Mouse (Mus musculus): ENCODE measurements around the gene Rftn2.

The Rftn2 gene

DNA sequence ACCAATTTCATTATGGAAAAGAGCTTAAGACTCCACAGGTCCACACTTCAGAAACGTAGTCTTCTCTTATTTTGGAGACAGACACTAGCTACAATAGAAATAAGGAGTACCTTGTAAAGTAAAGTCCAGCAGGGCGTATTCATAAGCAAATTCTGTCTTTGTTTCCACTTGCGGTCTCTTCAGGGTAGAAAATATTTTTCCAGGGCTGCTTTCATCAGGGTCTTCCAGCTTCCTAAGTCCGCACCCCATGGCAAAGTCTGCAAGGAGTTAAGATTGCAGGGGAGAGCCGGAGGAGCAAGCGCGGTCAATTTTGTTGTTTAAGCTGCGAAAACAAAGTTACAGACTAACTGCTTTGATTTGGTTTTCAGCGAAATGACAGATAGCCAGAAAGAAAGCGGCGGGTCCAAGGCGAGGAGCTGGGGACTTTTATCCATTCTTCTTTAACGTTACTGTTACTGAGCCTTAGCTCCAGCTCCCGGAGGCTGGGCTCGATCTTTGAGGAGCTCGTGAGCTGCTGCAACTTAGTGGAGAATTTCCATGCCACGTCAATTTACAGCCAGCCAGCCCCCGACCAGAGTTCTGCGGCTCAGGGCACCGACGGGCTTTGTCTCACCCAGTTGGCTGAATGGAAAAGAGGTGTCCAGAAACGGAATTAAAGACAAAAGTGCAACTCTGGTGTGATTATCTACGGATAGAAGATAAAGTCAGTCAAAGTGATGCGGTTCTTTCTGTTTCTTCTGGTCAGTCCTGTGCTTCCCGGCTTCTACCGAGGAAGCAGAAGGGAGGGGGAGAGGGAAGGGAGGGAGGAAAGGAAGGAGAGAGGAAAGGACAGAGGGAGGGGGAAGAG is at the start of gene Rftn2:
TSS of gene Rftn2 (minus strand) at position 772 of the 847 bp plus-strand sequence.
- DNase-seq: peak; percentile 43

DNA sequence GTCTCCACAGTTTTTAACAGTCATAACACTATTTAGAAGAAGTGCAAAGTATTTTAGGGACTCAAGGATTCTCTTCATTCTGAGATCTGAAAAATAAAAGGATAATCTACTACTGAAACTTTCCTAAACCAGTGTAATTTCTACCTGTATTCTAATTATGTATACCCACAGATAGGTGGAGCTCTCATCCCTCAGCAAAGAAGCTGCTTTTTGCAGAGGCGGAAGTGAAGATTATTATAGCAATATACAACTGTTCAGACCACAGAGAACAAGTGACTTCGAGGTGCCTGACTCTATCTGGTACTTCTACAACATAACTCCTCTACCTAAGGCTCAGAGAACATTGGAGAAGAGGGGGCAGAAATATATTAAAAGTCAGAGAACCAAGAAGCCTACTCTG is 38.9 kb upstream of the Rftn2 start:
- DNase-seq: no peak

DNA sequence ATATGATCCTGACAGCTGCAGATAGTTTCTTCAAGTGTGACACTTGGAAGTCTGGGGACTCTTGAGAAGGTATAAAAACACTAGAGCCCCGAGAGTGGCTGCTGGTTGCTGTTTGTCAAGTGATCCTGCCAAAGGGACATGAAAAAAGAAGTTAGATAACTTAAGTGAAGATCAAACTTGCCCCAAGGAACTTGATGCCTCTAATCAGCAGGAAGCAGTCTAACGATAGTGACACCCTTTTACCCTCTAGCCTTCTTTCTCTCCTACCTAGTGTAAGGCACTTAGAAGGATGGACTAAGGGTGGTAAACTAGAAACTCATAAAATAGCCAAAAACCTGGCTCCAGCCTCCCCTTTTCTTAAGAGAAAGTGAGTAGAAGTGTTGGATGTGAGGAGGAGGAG is 37.8 kb upstream of the Rftn2 start:
- DNase-seq: no peak

DNA sequence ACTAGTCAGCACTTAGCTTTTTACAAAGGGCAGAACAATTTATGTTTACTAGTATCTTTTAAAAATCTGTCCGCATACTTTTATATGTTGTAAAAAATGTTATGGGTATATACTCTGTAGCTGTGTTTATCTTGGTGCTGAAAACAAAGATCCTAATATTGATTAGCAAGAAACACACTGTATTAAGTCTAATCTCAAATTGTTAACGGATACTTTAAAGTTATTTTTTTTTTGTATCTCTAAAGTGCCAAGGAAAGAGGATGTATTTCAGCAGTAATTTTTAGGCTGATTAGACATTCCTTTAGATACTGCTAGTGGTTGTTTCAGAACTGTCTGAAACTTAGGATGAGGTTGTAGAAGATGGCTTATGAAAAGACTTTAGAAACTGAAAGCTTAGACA is 19.8 kb upstream of the Rftn2 start:
- DNase-seq: no peak

DNA sequence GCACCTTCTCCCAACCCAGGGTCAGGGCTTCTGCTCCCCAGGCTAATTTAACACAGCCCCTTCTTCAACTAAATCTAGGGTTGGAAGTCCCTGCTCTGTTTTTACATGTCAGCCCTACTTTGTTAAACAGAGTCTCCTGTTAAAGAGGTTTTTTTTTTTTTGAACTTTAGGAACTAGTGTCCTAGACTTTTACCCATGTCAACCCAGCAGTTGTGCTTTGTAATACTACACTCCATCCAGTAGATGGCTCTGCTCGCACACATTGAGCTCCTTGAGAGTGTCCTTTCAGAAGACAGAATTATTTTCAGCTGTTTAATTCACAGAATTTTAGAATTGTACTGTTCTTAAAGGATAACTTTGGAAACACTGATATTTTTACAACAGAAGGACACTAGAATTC is 12.7 kb upstream of the Rftn2 start:
- DNase-seq: peak; percentile 13

DNA sequence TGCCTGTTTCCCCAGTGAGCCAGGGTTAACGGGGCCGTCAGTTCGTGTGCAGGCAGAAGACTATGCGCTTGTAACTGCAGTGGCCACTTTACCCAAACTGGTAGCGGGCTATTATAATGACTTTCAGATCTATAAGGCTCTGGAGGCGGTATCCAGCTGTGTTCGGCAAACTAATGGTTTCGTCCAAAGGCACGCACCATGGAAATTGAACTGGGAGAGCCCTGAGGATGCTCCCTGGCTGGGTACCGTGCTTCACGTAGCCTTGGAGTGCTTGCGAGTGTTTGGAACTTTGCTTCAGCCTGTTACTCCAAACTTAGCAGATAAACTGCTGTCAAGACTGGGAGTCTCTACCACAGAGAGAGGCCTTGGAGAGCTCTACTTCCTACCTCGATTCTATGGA is 11.9 kb upstream of the Rftn2 start:
- no peak for DNase-seq

DNA sequence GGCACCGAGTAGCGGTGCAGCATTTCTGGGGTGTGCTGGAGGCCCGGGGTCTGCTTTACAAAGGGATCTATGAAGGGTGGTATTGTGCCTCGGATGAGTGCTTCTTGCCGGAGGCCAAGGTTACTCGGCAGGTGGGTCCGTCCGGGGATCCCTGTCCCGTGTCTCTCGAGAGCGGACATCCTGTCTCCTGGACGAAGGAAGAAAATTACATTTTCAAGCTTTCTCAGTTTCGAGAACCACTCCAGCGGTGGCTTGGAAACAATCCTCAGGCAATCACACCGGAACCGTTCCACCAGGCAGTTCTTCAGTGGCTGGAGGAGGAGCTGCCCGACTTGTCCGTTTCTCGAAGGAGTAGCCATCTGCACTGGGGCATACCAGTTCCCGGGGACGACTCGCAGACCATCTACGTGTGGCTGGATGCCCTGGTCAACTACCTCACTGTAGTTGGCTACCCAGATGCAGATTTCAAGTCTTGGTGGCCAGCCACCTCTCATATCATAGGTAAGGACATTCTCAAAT is 11.1 kb upstream of the Rftn2 start:
- peak; percentile 42 for DNase-seq

DNA sequence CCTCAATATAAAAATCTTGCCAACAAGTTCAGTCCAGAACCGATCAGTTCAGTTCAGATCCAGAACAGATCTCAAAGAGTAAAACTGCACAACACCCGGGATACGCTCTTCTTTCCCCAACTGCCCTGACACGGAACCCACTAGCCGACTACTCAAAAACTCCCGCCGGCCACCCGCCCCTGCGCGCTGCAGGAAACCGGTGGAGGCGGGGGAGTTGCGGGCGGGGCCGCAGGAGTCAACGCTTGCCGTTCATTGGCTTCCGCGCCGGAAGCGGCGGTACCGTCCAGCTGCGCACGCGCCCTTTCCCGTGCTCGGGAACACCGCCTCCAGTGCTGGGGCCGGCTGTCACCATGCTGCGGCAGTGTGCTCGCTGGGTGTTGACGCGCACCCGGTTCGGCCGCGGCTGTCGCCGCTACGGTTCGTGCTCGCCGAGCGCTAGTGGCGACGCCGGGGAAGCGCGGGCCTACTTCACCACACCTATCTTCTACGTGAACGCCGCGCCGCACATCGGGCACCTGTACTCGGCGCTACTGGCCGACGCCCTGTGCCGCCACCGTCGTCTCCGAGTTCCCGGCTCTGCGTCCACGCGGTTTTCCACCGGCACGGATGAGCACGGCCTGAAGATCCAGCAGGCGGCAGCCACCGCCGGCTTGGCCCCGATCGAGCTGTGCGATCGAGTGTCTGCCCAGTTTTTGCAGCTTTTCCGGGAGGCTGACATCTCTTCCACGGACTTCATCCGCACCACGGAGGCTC is 10.5 kb upstream of the Rftn2 start, which contains the start of gene Mars2:
TSS of gene Mars2 (plus strand) at position 288 of the 753 bp plus-strand sequence.
- peak; percentile 95 for DNase-seq

DNA sequence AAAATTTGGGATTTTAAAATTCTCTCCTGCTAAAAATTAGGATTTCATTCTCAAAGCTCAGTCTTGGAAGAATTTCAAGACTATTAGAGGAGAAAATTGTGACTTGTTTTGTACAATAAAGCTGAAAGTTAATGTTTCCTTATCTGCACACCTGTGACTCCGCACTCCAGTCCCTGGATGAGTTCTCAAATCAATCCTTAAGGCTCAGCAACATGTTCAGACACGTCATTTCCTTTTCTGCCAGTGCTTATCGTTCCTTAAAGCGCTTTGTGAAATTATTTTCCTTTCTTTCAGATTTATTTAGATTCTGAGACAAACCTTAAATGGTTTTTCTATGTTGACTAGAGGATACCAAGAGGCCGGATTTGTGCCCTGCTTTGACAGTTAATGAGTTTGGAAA is 9.9 kb upstream of the Rftn2 start:
- no peak for DNase-seq

DNA sequence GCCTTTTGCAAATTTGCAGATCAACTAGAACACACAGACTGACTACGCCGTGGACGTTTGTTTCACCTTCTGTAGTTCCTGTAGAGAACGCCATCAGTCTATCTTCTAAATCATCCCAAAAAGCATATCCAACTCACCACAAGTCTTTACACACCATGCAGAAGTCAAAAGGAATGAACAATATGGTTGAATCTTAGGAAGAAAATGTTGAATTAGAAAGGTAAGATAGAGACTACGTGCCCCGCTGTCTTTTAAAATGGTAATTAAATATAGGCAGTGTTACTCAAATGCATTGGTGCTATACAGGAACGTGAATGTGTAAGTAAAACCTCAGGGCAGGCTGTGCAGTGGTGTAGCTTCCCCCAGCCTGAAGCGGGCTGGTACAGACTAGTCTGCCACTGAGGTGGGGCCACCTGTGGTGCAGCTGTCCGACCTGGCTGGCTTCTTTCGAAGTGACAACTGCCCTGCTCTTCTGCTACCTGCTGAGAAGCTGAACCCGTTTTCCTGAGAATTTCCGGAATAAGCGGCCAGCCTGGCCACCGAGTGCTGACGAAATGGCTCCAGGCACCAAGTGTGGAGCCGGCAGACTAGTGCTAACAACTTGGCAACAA is 8.4 kb upstream of the Rftn2 start:
- DNase-seq: no peak

DNA sequence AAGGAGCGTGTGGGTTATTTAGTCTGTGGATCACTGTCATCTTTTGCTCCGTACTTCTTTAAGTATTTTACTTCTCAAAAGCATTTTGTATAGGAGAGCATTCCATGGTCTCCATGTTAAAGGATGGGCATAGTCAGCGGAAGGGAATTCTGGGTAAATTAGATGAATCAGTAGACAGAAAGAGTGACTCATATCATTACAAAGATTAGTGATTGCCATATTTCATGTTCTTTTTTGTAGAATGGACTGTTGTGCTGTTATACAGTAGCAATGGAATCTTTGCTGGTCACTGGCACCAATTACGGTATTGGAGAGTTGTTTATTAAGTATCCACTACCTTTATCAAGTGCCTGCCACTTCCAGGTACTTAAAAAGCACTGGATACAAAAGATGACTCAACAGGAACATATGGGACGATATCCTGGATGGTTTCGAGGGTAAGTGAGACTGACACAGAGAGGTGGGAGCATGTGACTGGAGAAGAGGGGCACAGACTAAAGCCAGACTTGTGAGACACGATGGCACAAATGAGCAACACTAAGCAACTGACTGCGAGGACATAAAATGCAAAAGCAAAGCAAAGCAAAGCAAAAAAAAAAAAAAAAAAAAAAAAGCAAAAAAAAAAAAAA is 1.8 kb upstream of the Rftn2 start:
- no peak for DNase-seq

DNA sequence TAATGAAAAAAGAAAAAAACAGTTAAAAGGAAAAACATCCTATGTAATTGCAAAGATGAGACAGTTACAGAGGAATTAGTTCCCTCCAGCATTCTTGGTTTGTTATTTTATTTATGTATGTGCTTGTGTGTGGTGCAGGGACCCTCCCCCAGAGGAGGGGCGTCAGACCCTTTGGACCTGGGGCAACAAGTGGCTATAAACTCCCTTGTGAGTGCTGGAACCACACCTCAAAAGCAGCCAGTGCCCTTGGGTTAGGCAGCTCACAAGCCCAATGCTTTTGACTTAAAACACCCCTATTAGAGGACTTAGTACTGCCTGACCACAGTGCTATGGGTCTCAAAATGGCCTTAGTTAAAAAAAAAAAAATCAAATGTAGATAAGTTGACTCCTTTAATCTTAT is 794 bp upstream of the Rftn2 start:
- no peak for DNase-seq

DNA sequence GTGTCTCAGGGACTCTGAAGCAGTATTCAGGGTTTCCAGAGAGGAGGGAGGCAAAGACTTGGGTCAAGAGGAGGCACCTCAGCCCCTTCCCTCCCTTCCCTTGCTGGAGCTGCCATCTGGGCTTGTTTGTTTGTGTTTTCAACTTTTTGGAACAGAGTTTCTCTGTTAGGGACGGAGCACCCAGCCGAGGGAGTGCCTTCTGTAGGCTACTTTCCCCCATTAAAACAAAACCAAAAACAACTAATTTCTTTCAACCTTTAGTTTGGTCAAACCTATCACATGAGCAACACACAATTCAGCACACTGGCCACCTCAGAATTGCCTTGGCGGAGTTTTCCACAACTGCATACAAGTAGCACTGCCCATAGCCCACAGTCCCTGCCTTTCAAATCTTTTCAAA is 1.2 kb downstream of the Rftn2 start:
- no peak for DNase-seq

DNA sequence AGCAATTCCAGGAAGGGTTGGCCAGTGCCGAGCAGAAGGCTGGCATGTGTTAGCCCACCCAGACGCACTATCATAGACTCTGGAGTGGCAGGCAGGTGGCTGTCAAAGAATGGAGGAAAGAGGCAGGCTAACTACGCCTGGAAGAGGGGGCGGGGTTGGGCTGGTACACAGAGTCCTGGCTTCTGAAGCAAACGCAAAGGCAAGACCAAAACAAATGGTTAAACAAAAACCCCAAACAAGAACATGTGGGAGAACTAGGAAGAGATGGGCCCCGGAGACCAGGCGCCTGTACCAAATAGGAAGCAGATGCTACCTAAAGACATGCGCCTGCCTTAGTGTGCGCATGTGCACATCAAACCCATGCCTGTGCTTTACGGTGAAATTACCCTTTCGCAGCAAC is 2.5 kb downstream of the Rftn2 start:
- no peak for DNase-seq

DNA sequence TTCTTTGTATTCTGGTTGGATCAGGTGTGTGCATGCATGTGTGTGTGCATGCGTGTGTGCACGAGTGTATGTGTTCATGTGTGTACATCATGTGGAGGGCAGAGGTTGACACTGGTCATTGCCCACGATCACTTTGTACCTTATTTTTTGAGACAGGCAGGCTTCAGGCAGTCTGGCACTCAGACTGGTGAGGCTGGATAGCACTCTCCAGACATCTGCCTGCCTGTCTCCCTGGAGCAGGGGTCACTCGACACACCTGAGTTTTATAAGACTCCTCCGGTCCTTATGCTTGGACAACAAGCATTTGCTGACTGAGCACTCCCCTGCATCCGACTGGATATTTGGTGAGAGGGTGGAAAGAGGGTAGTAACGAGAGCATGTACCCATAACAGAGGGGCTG is 3.6 kb downstream of the Rftn2 start:
- no peak for DNase-seq

DNA sequence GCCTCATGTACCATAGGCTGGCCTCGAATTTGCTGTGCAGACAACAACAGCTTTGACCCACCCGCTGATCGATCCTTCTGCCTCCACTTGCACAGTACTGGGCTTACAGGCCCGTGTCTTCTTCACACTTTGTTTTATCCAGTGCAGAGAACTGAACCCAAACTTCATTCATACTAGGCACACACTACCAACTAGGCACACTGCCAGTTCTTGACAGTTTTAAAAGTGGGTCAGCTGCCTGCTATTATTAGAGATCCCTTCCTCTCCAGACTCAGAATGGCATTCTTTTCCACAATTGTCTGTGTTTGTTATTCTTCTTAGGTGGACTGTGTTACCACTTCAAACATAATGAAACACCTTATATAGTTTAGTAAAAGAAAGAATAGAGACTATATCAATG is 5.2 kb downstream of the Rftn2 start:
- no peak for DNase-seq

DNA sequence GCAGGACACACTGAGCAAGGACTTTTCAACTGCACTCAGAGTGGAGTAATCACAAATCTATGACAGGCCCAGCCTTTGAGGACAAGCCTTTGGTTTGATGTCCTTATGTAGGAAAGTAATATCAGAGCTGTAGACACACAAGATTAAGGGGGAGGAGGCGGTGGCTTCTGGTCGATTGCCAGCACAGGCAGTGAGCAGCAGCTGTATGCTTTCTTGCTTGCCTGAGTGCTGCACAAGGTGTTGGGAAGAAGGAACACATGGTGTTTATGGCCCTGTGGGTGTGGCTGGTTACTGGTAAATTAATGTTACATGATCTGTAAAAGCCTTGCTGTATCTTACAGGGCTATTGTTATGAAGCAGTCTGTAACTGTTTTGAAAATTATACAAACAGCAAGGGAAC is 9.4 kb downstream of the Rftn2 start:
- DNase-seq: no peak

DNA sequence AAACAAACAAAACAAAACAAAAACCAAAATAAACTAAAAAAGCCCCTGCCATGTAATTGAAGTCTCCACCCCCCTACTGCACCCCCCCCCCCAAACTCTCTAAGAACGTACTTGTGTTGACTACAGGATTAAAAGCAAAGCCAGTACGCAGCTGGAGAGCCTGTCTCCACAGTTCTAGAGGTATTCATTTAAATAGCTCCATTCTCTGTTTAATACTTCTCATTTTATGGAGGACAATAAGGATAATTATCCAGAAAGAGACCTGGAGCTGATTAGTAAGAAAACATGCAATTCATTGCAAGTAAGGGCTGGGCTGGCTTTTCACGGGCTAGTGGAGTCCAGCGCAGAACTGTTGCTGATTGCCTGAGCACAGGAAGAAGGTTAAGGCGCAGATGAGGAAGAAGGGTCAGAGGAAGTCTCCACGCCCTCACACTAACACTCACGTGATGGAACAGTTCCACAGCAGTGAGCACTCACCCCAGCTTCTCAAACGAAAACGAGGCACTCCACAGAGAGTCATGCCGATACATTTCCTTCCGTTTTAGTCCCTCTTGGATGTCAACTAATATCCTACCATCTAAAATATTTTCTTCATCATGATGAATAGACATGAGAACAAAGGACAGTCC is 11.3 kb downstream of the Rftn2 start:
- peak; percentile 33 for DNase-seq

DNA sequence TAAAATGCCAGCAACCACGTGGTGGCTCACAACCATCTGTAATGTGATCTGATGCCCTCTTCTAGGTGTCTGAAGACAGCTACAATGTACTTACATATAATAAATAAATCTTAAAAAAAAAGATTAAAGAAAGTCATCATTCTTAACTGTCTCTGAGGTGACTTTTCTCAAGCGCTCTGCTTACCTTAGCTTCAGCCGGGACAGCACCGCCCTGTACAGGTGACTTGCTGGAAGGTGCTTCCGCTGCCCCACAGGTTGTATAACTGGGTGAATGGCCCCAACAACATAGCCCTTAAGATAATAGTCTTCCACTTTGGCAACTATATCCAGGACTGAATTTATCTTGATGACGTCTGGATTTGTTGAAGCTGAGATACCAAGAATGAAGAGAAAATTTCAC is 12.6 kb downstream of the Rftn2 start:
- no peak for DNase-seq

DNA sequence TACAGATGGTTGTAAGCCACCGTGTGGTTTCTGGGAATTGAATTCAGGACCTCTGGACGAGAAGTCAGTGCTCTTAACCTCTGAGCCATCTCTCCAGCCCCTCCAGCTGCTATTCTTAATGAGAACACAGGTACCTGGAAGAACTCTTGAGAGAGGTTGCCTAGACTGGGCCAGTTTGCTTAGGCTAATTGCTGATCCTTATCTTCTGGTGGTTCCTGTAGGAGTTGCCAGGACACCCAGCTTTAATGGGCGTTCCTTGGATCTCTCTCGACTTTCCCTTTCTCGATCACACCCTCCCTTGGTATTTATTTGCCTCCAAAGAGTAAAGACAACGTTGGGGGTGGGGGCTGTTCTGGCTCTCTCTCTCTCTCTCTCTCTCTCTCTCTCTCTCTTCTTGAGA is 13.1 kb downstream of the Rftn2 start:
- DNase-seq: no peak

DNA sequence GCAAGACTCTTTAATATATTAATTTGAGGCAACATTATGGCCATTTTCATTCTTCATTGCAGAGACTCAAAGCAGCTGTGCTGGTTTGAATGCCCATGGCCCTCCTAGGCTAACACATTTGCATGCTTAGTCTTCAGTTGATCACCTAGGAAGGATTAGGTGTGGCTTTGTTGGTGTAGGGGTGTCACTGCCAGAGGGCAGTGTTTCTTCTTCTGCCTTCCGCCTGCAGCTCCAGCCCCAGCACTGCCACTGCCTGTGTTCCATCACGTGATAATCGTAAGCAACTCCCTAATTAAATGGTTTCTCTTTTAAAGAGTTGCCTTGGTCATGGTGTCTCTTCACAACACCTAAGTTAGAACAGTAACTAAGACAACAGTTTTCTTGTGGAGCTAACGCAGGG is 13.8 kb downstream of the Rftn2 start:
- DNase-seq: no peak

DNA sequence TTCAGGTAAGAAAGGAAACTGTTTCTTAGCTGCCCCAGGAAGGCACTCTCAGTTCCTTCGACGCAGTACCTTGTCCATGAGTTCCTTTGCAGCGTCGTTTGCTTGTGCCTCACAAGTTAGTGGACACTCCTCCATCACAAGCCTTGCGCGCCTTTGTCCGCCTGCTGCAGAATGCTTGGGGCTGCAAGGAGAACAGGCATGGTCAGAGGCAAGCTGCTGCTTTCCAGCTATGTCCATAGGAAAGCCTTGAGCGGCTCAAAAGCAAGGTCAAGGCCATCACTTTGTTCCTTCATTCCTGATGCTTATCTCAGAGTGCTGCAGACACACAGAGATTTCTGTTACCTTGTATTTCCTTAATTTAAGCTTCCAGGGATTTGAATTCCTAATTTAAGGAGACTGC is 15.5 kb downstream of the Rftn2 start:
- no peak for DNase-seq

All from kidney, adult 18-20 months (tissue).